Mouse (Mus musculus) CH12.LX (cell line): ENCODE measurements at regions not wholly inside any gene's neighbourhood (a gene's known extent, or its start where the extent isn't known, plus 50 kb on each side); places are given as distances from the start of the nearest gene placed in this dataset.

Source experiments
- DNase-seq: peaks from one replicate; pipeline ENCODE4 v3.0.0-alpha.2; 2013; ENCODE audit errors: extremely low read depth
- H3K27ac ChIP-seq: 2 replicates; pipeline ENCODE4 v1.5.1; 2012; ENCODE audit warnings: low read depth, mild to moderate bottlenecking, control low read depth, moderate library complexity; ENCODE audit not compliant: insufficient read depth
- H3K27me3 ChIP-seq: replicated peaks from 2 replicates; pipeline ENCODE3; 2012; ENCODE audit warnings: inconsistent platforms
- H3K36me3 ChIP-seq, 2 experiments: replicated peaks in 1 of 2; 2 replicates each; pipeline versions ENCODE3 to v1.6.1; 2012; ENCODE audit warnings: inconsistent platforms in 1 of 2, low read length in 1 of 2, mild to moderate bottlenecking in 1 of 2, mixed read lengths in 1 of 2, moderate library complexity in 1 of 2; ENCODE audit not compliant: control insufficient read depth in 1 of 2, insufficient read depth in 1 of 2
- H3K4me1 ChIP-seq, 2 experiments: 2 replicates each; pipeline ENCODE4 v1.6.1; 2012; ENCODE audit warnings: inconsistent platforms in 1 of 2, moderate library complexity in 1 of 2; ENCODE audit not compliant: insufficient read depth in 2 of 2, control insufficient read depth in 1 of 2
- H3K4me2 ChIP-seq: 2 replicates; pipeline ENCODE4 v1.6.1; 2012; ENCODE audit warnings: low read depth, mild to moderate bottlenecking, control low read depth; ENCODE audit not compliant: poor library complexity, insufficient read depth, severe bottlenecking
- H3K4me3 ChIP-seq, 3 experiments: fragments of 150-350 bp in 1 of 3; sonication (generic) in 1 of 3; replicated peaks in 1 of 3; 2 replicates each; pipeline versions ENCODE3 to v1.5.1; 2011 to 2012; ENCODE audit warnings: low read depth in 2 of 3, low read length in 2 of 3, mild to moderate bottlenecking in 2 of 3, moderate library complexity in 2 of 3, control low read depth in 1 of 3, improper control_type of control experiment in 1 of 3, inconsistent platforms in 1 of 3, mixed read lengths in 1 of 3; ENCODE audit not compliant: poor library complexity in 1 of 3
- H3K79me2 ChIP-seq: replicated peaks from 2 replicates; pipeline ENCODE4 v1.6.1; 2012; ENCODE audit warnings: mild to moderate bottlenecking, moderate library complexity; ENCODE audit not compliant: control insufficient read depth, poor library complexity, insufficient read depth, severe bottlenecking; ENCODE audit errors: extremely low read depth
- H3K9ac ChIP-seq: 2 replicates; pipeline ENCODE4 v1.6.1; 2012; ENCODE audit warnings: low read depth, mild to moderate bottlenecking, control low read depth, moderate library complexity; ENCODE audit not compliant: insufficient read depth
- H3K9me3 ChIP-seq: replicated peaks from 2 replicates; pipeline ENCODE3; 2012; ENCODE audit warnings: low read length, inconsistent platforms, mixed read lengths
- CHD2 ChIP-seq: IDR thresholded peaks from 2 replicates; pipeline ENCODE4 v1.6.1; 2011; ENCODE audit warnings: low read length, improper control_type of control experiment
- EP300 ChIP-seq: IDR thresholded peaks from 2 replicates; pipeline ENCODE4 v1.6.1; 2011; ENCODE audit warnings: low read length, improper control_type of control experiment
- ETS1 ChIP-seq: conservative IDR thresholded peaks from 2 replicates; pipeline ENCODE4 v1.6.1; 2012; ENCODE audit warnings: low read depth, mild to moderate bottlenecking, inconsistent platforms, low read length, improper control_type of control experiment, moderate library complexity
- IRF4 ChIP-seq: IDR thresholded peaks from 2 replicates; pipeline ENCODE4 v1.6.1; 2014; ENCODE audit warnings: low read depth, mild to moderate bottlenecking, inconsistent platforms, low read length, improper control_type of control experiment
- KAT2A ChIP-seq: IDR thresholded peaks from 2 replicates; pipeline ENCODE4 v1.6.1; 2012; ENCODE audit warnings: low read length, improper control_type of control experiment, inconsistent platforms; ENCODE audit not compliant: insufficient replicate concordance
- MAX ChIP-seq: IDR thresholded peaks from 2 replicates; pipeline ENCODE4 v1.6.1; 2011; ENCODE audit warnings: low read length, improper control_type of control experiment
- MAZ ChIP-seq: IDR thresholded peaks from 2 replicates; pipeline ENCODE4 v1.6.1; 2012; ENCODE audit warnings: low read depth, mild to moderate bottlenecking, inconsistent platforms, low read length, improper control_type of control experiment, moderate library complexity
- MEF2A ChIP-seq: IDR thresholded peaks from 2 replicates; pipeline ENCODE4 v1.6.1; 2014; ENCODE audit warnings: low read depth, mild to moderate bottlenecking, inconsistent platforms, low read length, improper control_type of control experiment, borderline replicate concordance
- MXI1 ChIP-seq: IDR thresholded peaks from 2 replicates; pipeline ENCODE4 v1.6.1; 2011; ENCODE audit warnings: mild to moderate bottlenecking, low read depth, low read length, improper control_type of control experiment
- NELFE ChIP-seq: IDR thresholded peaks from 2 replicates; pipeline ENCODE4 v1.6.1; 2011; ENCODE audit warnings: low read depth, low read length, improper control_type of control experiment
- NRF1 ChIP-seq: IDR thresholded peaks from 2 replicates; pipeline ENCODE4 v1.6.1; 2014; ENCODE audit warnings: low read depth, mild to moderate bottlenecking, inconsistent platforms, low read length, improper control_type of control experiment, moderate library complexity
- PAX5 ChIP-seq: IDR thresholded peaks from 2 replicates; pipeline ENCODE4 v1.6.1; 2012; ENCODE audit warnings: low read length, inconsistent platforms, mixed read lengths
- POLR2AphosphoS2 ChIP-seq: IDR thresholded peaks from 2 replicates; pipeline ENCODE4 v1.6.1; 2011; ENCODE audit warnings: low read depth, low read length, improper control_type of control experiment
- RAD21 ChIP-seq: IDR thresholded peaks from 2 replicates; pipeline ENCODE4 v1.6.1; 2011; ENCODE audit warnings: low read depth, mild to moderate bottlenecking, low read length, improper control_type of control experiment, moderate library complexity
- RCOR1 ChIP-seq: conservative IDR thresholded peaks from 2 replicates; pipeline ENCODE4 v1.6.1; 2012; ENCODE audit warnings: low read depth, mild to moderate bottlenecking, inconsistent platforms, low read length, improper control_type of control experiment
- SIN3A ChIP-seq: IDR thresholded peaks from 2 replicates; pipeline ENCODE4 v1.6.1; 2012; ENCODE audit warnings: low read length, improper control_type of control experiment, inconsistent platforms
- SMC3 ChIP-seq: IDR thresholded peaks from 2 replicates; pipeline ENCODE4 v1.6.1; 2011; ENCODE audit warnings: low read depth, low read length, improper control_type of control experiment
- UBTF ChIP-seq: IDR thresholded peaks from 2 replicates; pipeline ENCODE4 v1.6.1; 2012; ENCODE audit warnings: low read depth, mild to moderate bottlenecking, inconsistent platforms, low read length, improper control_type of control experiment, moderate library complexity
- USF1 ChIP-seq: IDR thresholded peaks from 2 replicates; pipeline ENCODE4 v1.6.1; 2014; ENCODE audit warnings: low read depth, mild to moderate bottlenecking, inconsistent platforms, low read length, improper control_type of control experiment
- USF2 ChIP-seq: conservative IDR thresholded peaks from 2 replicates; pipeline ENCODE4 v1.6.1; 2011; ENCODE audit warnings: low read depth, low read length, improper control_type of control experiment
- ZKSCAN1 ChIP-seq: IDR thresholded peaks from 2 replicates; pipeline ENCODE4 v1.6.1; 2012; ENCODE audit warnings: low read depth, inconsistent platforms, low read length, improper control_type of control experiment, borderline replicate concordance
- ZMIZ1 ChIP-seq: IDR thresholded peaks from 2 replicates; pipeline ENCODE4 v1.6.1; 2012; ENCODE audit warnings: low read depth, mild to moderate bottlenecking, inconsistent platforms, low read length, improper control_type of control experiment
- dilution Hi-C: fragments of 300-500 bp; cut with MboI; formaldehyde crosslinking; loops from 2 replicates; pipeline ENCODE4 v1.14.3; 2020; ENCODE audit warnings: low sequenced_read_pairs; ENCODE audit not compliant: extremely low pct_unique_long_range_greater_than_20kb, extremely low pct_ligation_motif_present
- in situ Hi-C: fragments of 300-500 bp; cut with MboI; formaldehyde crosslinking; loops from 3 replicates; pipeline ENCODE4 v1.14.3; 2019; ENCODE audit warnings: low sequenced_read_pairs, low pct_ligation_motif_present, low pct_unique_long_range_greater_than_20kb, mixed read lengths

DNA sequence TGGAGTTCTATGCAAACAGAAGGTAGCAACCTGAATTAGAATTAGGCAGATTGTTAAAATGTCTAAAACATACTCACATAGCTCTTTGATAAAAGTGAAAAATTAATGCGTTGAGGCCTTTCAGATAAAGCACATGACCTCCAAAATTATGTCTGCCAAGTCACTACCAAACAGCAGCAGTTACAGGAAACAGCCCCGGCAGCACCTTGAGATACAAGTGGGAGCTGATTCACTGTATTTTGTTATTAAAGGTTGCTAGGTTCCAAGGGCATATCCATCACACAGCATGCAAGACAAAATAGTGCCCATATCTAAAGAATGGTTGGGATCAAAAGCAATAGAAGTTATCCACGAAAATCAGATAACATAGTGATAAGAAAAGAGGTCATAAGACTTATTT is 248.3 kb downstream of the Pros1 start:
- DNase-seq = no peak
- Histone ChIP-seq H3K4me1 (no peaks in the 10 kb centered on the region), H3K36me3 (no peaks in the 10 kb centered on the region), H3K27me3 (no peaks in the 10 kb centered on the region), H3K9me3 (peaks cover 30% of the 10 kb centered on the region), H3K4me2 (no peak overlapping the region), H3K9ac (no peak overlapping the region), H3K27ac (no peak overlapping the region), H3K4me3 (no peak overlapping the region), H3K79me2 (no peaks in the 10 kb centered on the region)
- no peak for TF ChIP-seq POLR2AphosphoS2
- TF ChIP-seq SMC3 = no peak
- TF ChIP-seq MEF2A = no peak
- TF ChIP-seq KAT2A = no peak
- TF ChIP-seq USF2 = no peak
- no peak for TF ChIP-seq MAX
- TF ChIP-seq SIN3A = no peak
- no peak for TF ChIP-seq ZKSCAN1
- TF ChIP-seq MXI1 = no peak
- TF ChIP-seq ETS1 = no peak
- TF ChIP-seq RAD21 = no peak
- TF ChIP-seq NRF1 = no peak
- TF ChIP-seq NELFE = no peak
- no peak for TF ChIP-seq PAX5
- TF ChIP-seq CHD2 = no peak
- no peak for TF ChIP-seq UBTF
- TF ChIP-seq USF1 = no peak
- dilution Hi-C loops (no loop called here), in situ Hi-C loops (no loop called here)

DNA sequence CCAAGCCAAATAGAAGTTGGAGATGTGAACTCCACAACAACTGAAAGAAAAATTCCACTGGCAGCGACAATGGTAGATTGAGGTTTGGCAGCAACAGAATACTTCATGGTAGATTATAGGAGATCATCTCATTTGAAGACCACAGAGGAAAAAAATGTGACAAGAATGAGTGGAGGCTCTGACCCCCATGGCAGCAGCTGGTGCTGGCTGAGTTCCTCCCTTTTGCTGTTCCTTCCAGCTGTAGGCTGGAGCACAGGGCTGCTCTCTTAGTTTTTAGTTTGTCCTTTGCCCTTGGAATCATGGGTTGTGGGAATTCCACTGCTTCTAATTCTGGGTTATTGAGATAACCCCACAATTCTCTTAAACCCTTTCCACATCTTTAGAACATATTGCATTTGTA is 248.8 kb downstream of the Pros1 start:
- dilution Hi-C loops = no loop called here
- no peak overlapping the region for H3K9ac ChIP-seq
- TF ChIP-seq MAZ (no peak), RCOR1 (no peak), SMC3 (no peak), ZMIZ1 (no peak), CHD2 (no peak), EP300 (no peak), IRF4 (no peak)
- TF ChIP-seq, all 38 proteins: peak for 0
- no peak for DNase-seq
- Histone ChIP-seq H3K27me3 (no peaks in the 10 kb centered on the region), H3K79me2 (no peaks in the 10 kb centered on the region), H3K9me3 (peaks cover 28% of the 10 kb centered on the region), H3K4me2 (no peak overlapping the region), H3K36me3 (no peaks in the 10 kb centered on the region), H3K4me1 (no peaks in the 10 kb centered on the region), H3K4me3 (no peak overlapping the region), H3K27ac (no peak overlapping the region)
- in situ Hi-C loops = no loop called here
